Mouse (Mus musculus) megakaryocyte, embryonic 14.5 days (primary cell): ENCODE measurements at regions not wholly inside any gene's neighbourhood (a gene's known extent, or its start where the extent isn't known, plus 50 kb on each side); places are given as distances from the start of the nearest gene placed in this dataset.

Experiments
- H3K27me3 ChIP-seq: replicated peaks from 2 replicates; pipeline ENCODE3; 2012; ENCODE audit warnings: inconsistent platforms
- H3K36me3 ChIP-seq: replicated peaks from 2 replicates; pipeline ENCODE3; 2012; ENCODE audit warnings: low read length, inconsistent platforms, mixed read lengths
- H3K4me1 ChIP-seq: 2 replicates; pipeline ENCODE4 v1.6.1; 2012; ENCODE audit warnings: inconsistent platforms
- H3K4me3 ChIP-seq: replicated peaks from 2 replicates; pipeline ENCODE3; 2012; ENCODE audit warnings: moderate library complexity, mild to moderate bottlenecking, inconsistent platforms
- H3K9me3 ChIP-seq: 2 replicates; pipeline ENCODE4 v1.6.1; 2012; ENCODE audit warnings: inconsistent platforms
- FLI1 ChIP-seq: IDR thresholded peaks from 2 replicates; pipeline ENCODE4 v1.6.1; 2012; ENCODE audit warnings: low read length, inconsistent platforms, mixed read lengths
- GATA1 ChIP-seq: IDR thresholded peaks from 3 replicates; pipeline ENCODE4 v1.6.1; 2012; ENCODE audit warnings: mixed read lengths, low read length, inconsistent platforms, borderline replicate concordance

DNA sequence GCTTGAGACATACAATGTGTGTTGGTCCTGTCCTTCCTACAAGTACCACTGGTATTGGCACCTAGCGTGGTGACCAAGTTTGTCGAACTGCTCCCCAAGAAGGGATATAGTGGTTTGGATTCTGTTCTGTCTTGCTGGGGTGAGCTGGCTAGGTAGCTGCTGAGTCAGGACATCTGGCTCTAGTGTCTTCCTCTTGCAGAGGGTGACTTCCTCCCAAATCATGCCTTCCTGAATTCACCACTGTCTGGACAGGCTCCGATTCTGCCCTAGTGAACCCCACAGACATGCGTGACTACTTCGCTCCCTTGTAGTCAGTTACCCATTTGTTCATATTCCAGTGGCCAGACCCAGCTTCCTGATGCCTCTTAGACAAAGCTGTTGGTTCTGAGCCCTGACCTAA is 130.1 kb downstream of the Pja2 start:
- no peak for TF ChIP-seq FLI1
- TF ChIP-seq GATA1 = no peak
- H3K4me1 ChIP-seq = peaks cover 7% of the 10 kb centered on the region
- H3K4me3 ChIP-seq = no peak overlapping the region
- H3K9me3 ChIP-seq = peaks cover 30% of the 10 kb centered on the region
- H3K27me3 ChIP-seq = peaks cover 10% of the 10 kb centered on the region
- no peaks in the 10 kb centered on the region for H3K36me3 ChIP-seq

GRCm38 (mm10) chr17:64200092-64200877 is 131.4 kb downstream of the Pja2 start:
- H3K27me3 ChIP-seq = peaks cover 10% of the 10 kb centered on the region
- H3K36me3 ChIP-seq = no peaks in the 10 kb centered on the region
- no peak overlapping the region for H3K4me3 ChIP-seq
- H3K4me1 ChIP-seq = peaks cover 7% of the 10 kb centered on the region
- H3K9me3 ChIP-seq = peaks cover 30% of the 10 kb centered on the region
- TF ChIP-seq GATA1 = no peak
- no peak for TF ChIP-seq FLI1

DNA sequence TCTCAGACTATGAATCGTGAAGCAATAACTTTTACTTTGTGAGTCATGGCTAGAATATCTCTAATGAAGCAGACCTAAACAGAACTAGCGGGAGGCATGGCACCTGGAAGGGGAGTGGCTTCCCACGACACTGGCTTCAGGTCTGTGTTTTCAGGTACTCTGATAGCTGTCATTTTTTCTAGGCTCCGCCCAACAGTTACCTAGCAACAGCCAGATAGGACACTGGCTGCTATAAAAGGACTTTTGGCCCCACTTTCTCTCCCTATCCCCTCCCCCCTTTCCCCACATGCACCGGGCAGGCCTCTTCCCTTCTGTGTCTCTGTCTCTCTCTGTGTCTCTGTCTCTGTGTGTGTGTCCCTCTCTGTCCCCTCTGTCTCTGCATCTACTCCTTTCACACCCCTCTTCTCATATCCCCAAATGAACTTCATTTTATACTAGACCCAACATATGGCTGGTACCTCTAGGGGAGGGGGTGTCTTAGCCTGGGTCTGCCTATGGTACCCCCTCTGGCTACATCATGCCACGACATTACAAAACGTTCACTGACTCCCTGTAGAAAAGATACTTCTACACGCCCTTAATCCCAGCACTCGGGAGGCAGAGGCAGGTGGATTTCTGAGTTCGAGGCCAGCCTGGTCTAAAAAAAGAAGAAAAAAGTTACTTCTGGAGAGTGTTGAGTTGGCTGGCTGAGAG is 132.3 kb downstream of the Pja2 start:
- H3K9me3 ChIP-seq = peaks cover 30% of the 10 kb centered on the region
- peaks cover 7% of the 10 kb centered on the region for H3K4me1 ChIP-seq
- no peak for TF ChIP-seq FLI1
- TF ChIP-seq GATA1 = no peak
- peaks cover 10% of the 10 kb centered on the region for H3K27me3 ChIP-seq
- no peak overlapping the region for H3K4me3 ChIP-seq
- no peaks in the 10 kb centered on the region for H3K36me3 ChIP-seq

DNA sequence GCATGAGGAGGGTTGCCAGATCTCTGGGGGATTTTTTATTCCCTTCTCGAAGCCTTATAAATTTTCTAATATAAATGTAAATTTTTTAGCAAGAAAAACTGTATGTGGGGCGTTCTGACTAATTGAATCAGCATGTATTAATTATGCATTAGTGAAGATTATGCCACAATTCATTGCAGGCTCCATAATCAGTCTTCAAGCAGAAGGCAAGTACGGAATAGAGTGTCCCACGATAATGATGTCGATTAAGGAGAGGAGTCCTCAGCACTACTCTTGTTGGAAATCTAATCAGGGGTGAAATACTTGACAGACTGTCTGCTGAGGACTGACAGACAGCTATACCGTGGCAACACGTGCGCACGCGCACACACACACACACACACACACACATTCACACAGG is 135.3 kb downstream of the Pja2 start:
- H3K27me3 ChIP-seq = peaks cover 4% of the 10 kb centered on the region
- TF ChIP-seq GATA1 = no peak
- TF ChIP-seq FLI1 = no peak
- H3K36me3 ChIP-seq = no peaks in the 10 kb centered on the region
- H3K4me1 ChIP-seq = peaks cover 2% of the 10 kb centered on the region
- H3K4me3 ChIP-seq = peak overlapping the region; percentile 67
- peaks cover 47% of the 10 kb centered on the region for H3K9me3 ChIP-seq

DNA sequence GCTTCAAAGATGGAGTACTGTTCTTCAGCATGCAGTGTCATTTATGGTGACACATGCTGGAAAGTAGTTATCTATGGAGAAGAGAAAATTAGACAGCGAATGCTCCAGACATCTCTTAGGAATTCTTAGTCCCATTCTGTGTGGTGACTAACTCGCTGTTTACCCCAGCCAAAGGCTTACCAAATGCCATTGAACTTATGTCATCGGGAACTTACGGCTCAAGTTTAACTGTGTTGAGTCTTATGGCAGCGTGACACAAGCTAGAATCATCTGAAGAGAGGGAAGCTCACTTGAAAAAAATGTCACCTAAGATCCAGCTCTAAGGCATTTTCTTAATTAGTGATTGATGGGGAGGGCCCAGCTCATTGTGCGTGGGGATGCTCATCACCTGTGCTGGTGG is 138.7 kb downstream of the Pja2 start:
- no peak overlapping the region for H3K4me3 ChIP-seq
- no peaks in the 10 kb centered on the region for H3K27me3 ChIP-seq
- H3K4me1 ChIP-seq = no peaks in the 10 kb centered on the region
- H3K36me3 ChIP-seq = no peaks in the 10 kb centered on the region
- H3K9me3 ChIP-seq = peaks cover 28% of the 10 kb centered on the region
- no peak for TF ChIP-seq FLI1
- no peak for TF ChIP-seq GATA1
